Mouse (Mus musculus): Measurements from ENCODE around the gene Fam43a. TPM values are rescaled to one million over a fixed set of nuclear protein-coding genes. Genes with fewer than 3 reads are reported as not detected.

Fam43a gene
- polyA plus RNA-seq, 1 experiment from 2014 or later: 13.9 TPM

- Histone ChIP-seq H3K9ac (no peak overlapping the region), H3K27ac (no peak overlapping the region), H3K4me2 (replicated peaks) (no peak overlapping the region), H3K9me3 (no peaks in the 10 kb centered on the region), H3K27me3 (no peaks in the 10 kb centered on the region), H3K4me1 (0 out of 2 replicates have a peak, but pooled peaks cover 4% of the 10 kb centered on the region), H3K4me3 (no peak overlapping the region), H3K36me3 (no peaks in the 10 kb centered on the region)
- no peak for ATAC-seq (ENCODE audit: low FRiP score, low read depth)
- WGBS: 36% methylated on average over 5 of the region's 5 CpGs
These were observed 14.6 kb downstream of the Fam43a start for GRCm38 (mm10) chr16:30614122-30614521.

- ATAC-seq (ENCODE audit: low FRiP score, low read depth): no peak
- no peaks in the 10 kb centered on the region for H3K27me3 ChIP-seq
- no peaks in the 10 kb centered on the region for H3K36me3 ChIP-seq
- 24% methylated on average over 6 of the region's 6 CpGs for WGBS
- no peak overlapping the region for H3K27ac ChIP-seq
- H3K9me3 ChIP-seq: no peaks in the 10 kb centered on the region
- H3K4me3 ChIP-seq: no peak overlapping the region
- H3K4me1 ChIP-seq: 0 out of 2 replicates have a peak, but pooled peaks cover 4% of the 10 kb centered on the region
- H3K4me2 ChIP-seq (replicated peaks): no peak overlapping the region
- H3K9ac ChIP-seq: no peak overlapping the region
These were observed 15.3 kb downstream of the Fam43a start for GRCm38 (mm10) chr16:30614705-30615317.

GRCm38 (mm10) chr16:30616281-30616680, 16.8 kb downstream of the Fam43a start:
- Histone ChIP-seq H3K27me3 (no peaks in the 10 kb centered on the region), H3K9ac (no peak overlapping the region), H3K4me2 (replicated peaks) (no peak overlapping the region), H3K4me3 (no peak overlapping the region), H3K27ac (no peak overlapping the region), H3K36me3 (no peaks in the 10 kb centered on the region), H3K4me1 (0 out of 2 replicates have a peak, but pooled peaks cover 4% of the 10 kb centered on the region), H3K9me3 (no peaks in the 10 kb centered on the region)
- 82% methylated on average over 3 of the region's 3 CpGs for WGBS
- no peak for ATAC-seq (ENCODE audit: low FRiP score, low read depth)

DNA sequence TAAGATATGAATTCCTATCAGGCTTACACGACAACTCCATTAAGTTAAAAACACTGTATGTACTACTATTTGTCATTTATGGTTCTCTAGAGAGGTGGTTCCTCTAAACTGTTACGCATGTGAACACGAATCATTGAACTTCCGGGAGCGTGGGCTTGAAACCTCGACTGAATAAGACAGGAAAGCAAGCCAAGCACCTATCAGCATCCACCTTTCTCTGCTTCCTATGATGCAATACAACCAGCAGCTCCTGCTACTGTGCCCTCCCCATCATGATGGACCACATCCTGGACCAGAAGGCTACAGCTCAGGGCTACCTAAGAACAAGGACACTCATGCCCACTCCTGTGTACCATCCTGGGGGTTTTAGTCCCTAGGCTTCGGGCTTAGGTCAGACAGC, 24.1 kb downstream of the Fam43a start:
- no peaks in the 10 kb centered on the region for H3K36me3 ChIP-seq
- H3K9ac ChIP-seq: no peak overlapping the region
- 73% methylated on average over 7 of the region's 7 CpGs for WGBS
- H3K4me3 ChIP-seq: no peak overlapping the region
- no peak for ATAC-seq (ENCODE audit: low FRiP score, low read depth)
- H3K4me1 ChIP-seq: no peaks in the 10 kb centered on the region
- H3K4me2 ChIP-seq (replicated peaks): no peak overlapping the region
- no peak overlapping the region for H3K27ac ChIP-seq
- no peaks in the 10 kb centered on the region for H3K9me3 ChIP-seq
- H3K27me3 ChIP-seq: no peaks in the 10 kb centered on the region

GRCm38 (mm10) chr16:30624640-30625039, 25.1 kb downstream of the Fam43a start:
- ATAC-seq (ENCODE audit: low FRiP score, low read depth): no peak
- no peak overlapping the region for H3K27ac ChIP-seq
- no peak overlapping the region for H3K4me2 ChIP-seq (replicated peaks)
- no peak overlapping the region for H3K4me3 ChIP-seq
- H3K36me3 ChIP-seq: no peaks in the 10 kb centered on the region
- no peaks in the 10 kb centered on the region for H3K27me3 ChIP-seq
- H3K9me3 ChIP-seq: no peaks in the 10 kb centered on the region
- H3K9ac ChIP-seq: no peak overlapping the region
- WGBS: 69% methylated on average over 2 of the region's 2 CpGs
- H3K4me1 ChIP-seq: no peaks in the 10 kb centered on the region

DNA sequence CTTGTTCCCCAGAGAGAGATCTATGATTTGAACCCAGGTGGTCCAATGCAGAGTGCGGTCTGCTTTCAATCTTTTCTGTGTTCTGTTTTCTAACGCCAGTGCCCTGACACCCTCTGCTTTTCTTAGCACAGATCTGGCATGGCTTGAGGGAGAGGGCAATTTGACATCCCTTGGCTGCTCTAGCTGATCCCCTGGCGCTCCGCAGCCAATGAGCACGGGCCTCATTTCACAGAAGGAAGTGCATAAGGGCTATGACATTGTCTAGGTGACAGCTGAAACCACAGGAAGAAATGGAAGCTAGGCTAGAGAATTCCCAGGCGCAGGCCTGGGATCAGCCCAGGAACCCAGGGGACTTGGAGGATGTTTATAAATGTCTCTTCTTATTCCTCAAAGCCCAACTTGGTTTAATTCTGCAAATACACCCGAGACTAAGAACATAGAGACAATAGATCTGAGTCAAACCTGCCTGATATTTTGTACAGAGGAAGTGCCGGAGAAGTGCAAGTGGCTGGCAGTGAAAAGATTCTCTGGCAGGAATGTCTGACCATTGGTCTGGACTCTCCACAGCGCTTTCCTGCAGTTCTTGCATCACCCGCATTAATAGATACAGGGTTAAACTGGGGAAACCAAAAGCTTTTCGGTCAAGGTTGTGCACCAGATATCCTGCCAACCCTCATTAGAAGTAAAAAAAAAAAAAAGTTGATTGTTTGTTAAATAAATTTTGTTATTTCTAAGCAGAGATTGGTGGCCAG, 28.2 kb downstream of the Fam43a start:
- ATAC-seq (ENCODE audit: low FRiP score, low read depth): no peak
- Histone ChIP-seq H3K27ac (no peak overlapping the region), H3K4me3 (no peak overlapping the region), H3K4me2 (replicated peaks) (no peak overlapping the region), H3K27me3 (no peaks in the 10 kb centered on the region), H3K9me3 (no peaks in the 10 kb centered on the region), H3K4me1 (no peaks in the 10 kb centered on the region), H3K36me3 (no peaks in the 10 kb centered on the region), H3K9ac (no peak overlapping the region)
- WGBS: 68% methylated on average over 11 of the region's 11 CpGs

DNA sequence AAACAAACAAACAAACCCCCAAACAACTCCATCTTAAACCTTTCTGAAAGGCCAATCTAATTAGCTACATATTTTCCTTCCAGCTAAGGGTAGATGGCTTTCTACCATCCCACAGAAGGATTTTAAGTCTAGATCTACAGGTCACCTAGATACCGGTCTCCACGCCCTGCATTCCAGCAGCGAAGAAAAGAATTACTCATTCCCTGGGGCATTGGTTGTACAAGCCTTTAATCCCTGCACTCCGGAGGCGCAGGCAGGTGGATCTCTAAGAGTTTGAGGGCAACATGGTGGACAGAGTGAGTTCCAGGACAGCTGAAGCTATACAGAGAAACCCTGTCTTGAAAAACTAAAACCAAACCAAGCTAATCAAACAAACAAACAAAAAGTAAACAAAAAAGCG, 28.9 kb downstream of the Fam43a start:
- no peak overlapping the region for H3K27ac ChIP-seq
- H3K4me1 ChIP-seq: no peaks in the 10 kb centered on the region
- H3K4me2 ChIP-seq (replicated peaks): no peak overlapping the region
- no peaks in the 10 kb centered on the region for H3K27me3 ChIP-seq
- no peaks in the 10 kb centered on the region for H3K36me3 ChIP-seq
- H3K9ac ChIP-seq: no peak overlapping the region
- WGBS: 46% methylated on average over 6 of the region's 6 CpGs
- H3K9me3 ChIP-seq: no peaks in the 10 kb centered on the region
- no peak overlapping the region for H3K4me3 ChIP-seq
- ATAC-seq (ENCODE audit: low FRiP score, low read depth): no peak

GRCm38 (mm10) chr16:30629509-30629908, 30.0 kb downstream of the Fam43a start:
- H3K4me1 ChIP-seq: peaks cover 8% of the 10 kb centered on the region; the same call in 1 of the 2 replicates
- H3K4me3 ChIP-seq: no peak overlapping the region
- H3K36me3 ChIP-seq: no peaks in the 10 kb centered on the region
- WGBS: 89% methylated on average over 5 of the region's 5 CpGs
- no peaks in the 10 kb centered on the region for H3K9me3 ChIP-seq
- no peak overlapping the region for H3K27ac ChIP-seq
- H3K4me2 ChIP-seq (replicated peaks): no peak overlapping the region
- no peaks in the 10 kb centered on the region for H3K27me3 ChIP-seq
- H3K9ac ChIP-seq: no peak overlapping the region
- no peak for ATAC-seq (ENCODE audit: low FRiP score, low read depth)

GRCm38 (mm10) chr16:30633906-30634746, 34.6 kb downstream of the Fam43a start:
- Histone ChIP-seq H3K9me3 (no peaks in the 10 kb centered on the region), H3K27ac (no peak overlapping the region), H3K36me3 (no peaks in the 10 kb centered on the region), H3K4me1 (peaks cover 11% of the 10 kb centered on the region; the same call in 1 of the 2 replicates), H3K27me3 (no peaks in the 10 kb centered on the region), H3K9ac (no peak overlapping the region), H3K4me2 (replicated peaks) (no peak overlapping the region), H3K4me3 (no peak overlapping the region)
- no peak for ATAC-seq (ENCODE audit: low FRiP score, low read depth)
- WGBS: 50% methylated on average over 8 of the region's 8 CpGs

DNA sequence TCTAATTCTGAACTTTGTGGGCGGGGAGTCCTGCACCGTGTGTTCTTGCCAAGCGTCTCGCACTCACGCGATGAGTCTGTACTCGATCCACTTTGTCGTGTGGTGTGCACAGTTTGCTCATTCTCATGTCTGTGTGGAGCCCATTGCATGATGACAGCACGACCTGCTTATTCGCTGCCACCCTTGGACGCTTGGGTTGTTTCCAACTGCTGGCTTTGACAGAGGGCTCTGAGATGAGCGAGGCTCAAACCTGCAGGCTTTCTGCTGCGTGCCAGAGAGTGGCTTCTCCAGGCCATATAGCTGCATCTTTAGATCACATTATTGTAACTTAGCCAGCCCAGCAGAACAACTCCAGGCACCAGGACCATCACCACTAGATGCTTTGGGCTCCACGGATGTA, 39.1 kb downstream of the Fam43a start:
- H3K4me3 ChIP-seq: no peak overlapping the region
- no peaks in the 10 kb centered on the region for H3K27me3 ChIP-seq
- ATAC-seq (ENCODE audit: low FRiP score, low read depth): no peak
- H3K4me1 ChIP-seq: peaks cover 11% of the 10 kb centered on the region; the same call in 1 of the 2 replicates
- H3K27ac ChIP-seq: no peak overlapping the region
- H3K4me2 ChIP-seq (replicated peaks): no peak overlapping the region
- 92% methylated on average over 14 of the region's 14 CpGs for WGBS
- no peaks in the 10 kb centered on the region for H3K36me3 ChIP-seq
- peaks cover 4% of the 10 kb centered on the region; the same call in 1 of the 2 replicates for H3K9me3 ChIP-seq
- H3K9ac ChIP-seq: no peak overlapping the region

- Histone ChIP-seq H3K4me1 (peaks cover 2% of the 10 kb centered on the region; the same call in 1 of the 2 replicates), H3K36me3 (no peaks in the 10 kb centered on the region), H3K9ac (no peak overlapping the region), H3K9me3 (peaks cover 4% of the 10 kb centered on the region; the same call in 1 of the 2 replicates), H3K4me3 (no peak overlapping the region), H3K27me3 (no peaks in the 10 kb centered on the region), H3K4me2 (replicated peaks) (no peak overlapping the region), H3K27ac (no peak overlapping the region)
- 52% methylated on average over 2 of the region's 2 CpGs for WGBS
- ATAC-seq (ENCODE audit: low FRiP score, low read depth): no peak
These were observed 41.1 kb downstream of the Fam43a start for GRCm38 (mm10) chr16:30640591-30640990.

DNA sequence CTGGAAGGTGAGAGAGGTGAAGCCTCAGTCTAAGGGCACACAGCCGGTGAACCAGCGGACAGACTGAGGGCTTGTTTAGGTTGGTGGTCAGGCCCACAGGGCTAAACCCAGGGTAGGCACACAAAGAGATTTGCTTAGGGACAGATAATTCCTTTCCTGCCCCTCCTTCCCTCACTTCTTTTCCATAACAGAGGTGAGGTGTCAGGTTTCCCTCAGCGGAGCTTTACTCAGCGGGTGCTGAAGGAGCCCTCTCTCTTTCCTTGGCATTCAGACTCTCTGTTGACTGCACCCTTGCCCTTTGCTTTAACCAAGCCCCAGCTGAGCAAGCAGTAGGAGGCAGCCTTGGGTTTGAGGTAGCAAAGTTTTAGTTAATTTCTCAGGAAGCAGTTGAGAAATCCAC, 41.9 kb downstream of the Fam43a start:
- ATAC-seq (ENCODE audit: low FRiP score, low read depth): no peak
- no peak overlapping the region for H3K27ac ChIP-seq
- WGBS: 39% methylated on average over 4 of the region's 4 CpGs
- no peak overlapping the region for H3K9ac ChIP-seq
- peaks cover 4% of the 10 kb centered on the region; the same call in 1 of the 2 replicates for H3K9me3 ChIP-seq
- no peaks in the 10 kb centered on the region for H3K36me3 ChIP-seq
- no peak overlapping the region for H3K4me2 ChIP-seq (replicated peaks)
- H3K27me3 ChIP-seq: no peaks in the 10 kb centered on the region
- no peak overlapping the region for H3K4me3 ChIP-seq
- H3K4me1 ChIP-seq: peaks cover 3% of the 10 kb centered on the region; the same call in 1 of the 2 replicates

All from limb, embryonic 13.5 days (tissue).